Mouse (Mus musculus): ENCODE data around the gene Slpi. TPM values are rescaled to one million over a fixed set of nuclear protein-coding genes. Genes with fewer than 3 reads are reported as not detected.

Gene Slpi
- total RNA-seq, 2 experiments from 2014 or later: 17.0 to 18.0 TPM

Small RNA genes within 50 kb of the gene (microRNA-seq; reads per million reads assigned to microRNA genes)
- gene Mir7678: not detected

Other genes starting within 250 kb of the Slpi start
- not detected for gene Kcns1, start 218.0 kb downstream of the Slpi start, total RNA-seq (2021)
- not detected for gene Wfdc5, start 206.4 kb downstream of the Slpi start, total RNA-seq (2021)
- gene Wfdc12, start 198.5 kb downstream of the Slpi start, total RNA-seq (2021): 1 to 10 TPM in 1 of 2 experiments, under 1 TPM in 1; 0.43 to 1.4 TPM
- not detected for gene Wfdc15a, start 189.0 kb downstream of the Slpi start, total RNA-seq (2021)
- gene Wfdc15b, start 167.4 kb downstream of the Slpi start, total RNA-seq (2021): not detected
- gene Svs2, start 150.6 kb downstream of the Slpi start, total RNA-seq (2021): not detected
- gene Svs3b, start 132.5 kb downstream of the Slpi start, total RNA-seq (2021): not detected
- not detected for gene Svs4, start 110.6 kb downstream of the Slpi start, total RNA-seq (2021)
- not detected for gene Svs3a, start 99.8 kb downstream of the Slpi start, total RNA-seq (2021)
- gene Svs6, start 72.3 kb downstream of the Slpi start, total RNA-seq (2021): not detected
- 1 to 10 TPM; 2.7 to 4.3 TPM for gene Svs5, start 56.4 kb downstream of the Slpi start, total RNA-seq (2021)
- not detected for gene Rbpjl, start 14.0 kb upstream of the Slpi start, total RNA-seq (2021)
- gene Matn4, start 16.1 kb upstream of the Slpi start, total RNA-seq (2021): 1 to 10 TPM in 1 of 2 experiments, under 1 TPM in 1; 0.92 to 1.4 TPM
- 100 to 1,000 TPM; 116 to 144 TPM for gene Sdc4, start 54.8 kb upstream of the Slpi start, total RNA-seq (2021)
- gene Sys1, start 67.9 kb upstream of the Slpi start, total RNA-seq (2021): 10 to 100 TPM; 28.3 to 33.2 TPM
- gene Gm20458, start 71.9 kb upstream of the Slpi start, total RNA-seq (2021): 1 to 10 TPM; 5.0 to 8.4 TPM
- gene Trp53tg5, start 84.6 kb upstream of the Slpi start, total RNA-seq (2021): not detected
- gene Dbndd2, start 97.0 kb upstream of the Slpi start, total RNA-seq (2021): 10 to 100 TPM in 1 of 2 experiments, 1 to 10 TPM in 1; 8.0 to 12.5 TPM
- gene Pigt, start 108.4 kb upstream of the Slpi start, total RNA-seq (2021): 10 to 100 TPM; 74.0 to 98.3 TPM
- gene Wfdc2, start 173.3 kb upstream of the Slpi start, total RNA-seq (2021): not detected
- gene Spint3, start 184.4 kb upstream of the Slpi start, total RNA-seq (2021): not detected
- gene Wfdc6a, start 196.4 kb upstream of the Slpi start, total RNA-seq (2021): under 1 TPM in 1 of 2 experiments, not detected in 1; 0.40 TPM
- not detected for gene Eppin, start 204.5 kb upstream of the Slpi start, total RNA-seq (2021)
- not detected for gene Wfdc6b, start 224.4 kb upstream of the Slpi start, total RNA-seq (2021)
- not detected for gene Wfdc8, start 224.5 kb upstream of the Slpi start, total RNA-seq (2021)
- gene Wfdc16, start 249.7 kb upstream of the Slpi start, total RNA-seq (2021): not detected